Mouse (Mus musculus): ENCODE results near the gene Chdh. TPM values are rescaled to one million over a fixed set of nuclear protein-coding genes. Genes with fewer than 3 reads are reported as not detected.

Chdh gene
- total RNA-seq, 2 experiments from 2014 or later = 0.24 to 0.25 TPM

DNA sequence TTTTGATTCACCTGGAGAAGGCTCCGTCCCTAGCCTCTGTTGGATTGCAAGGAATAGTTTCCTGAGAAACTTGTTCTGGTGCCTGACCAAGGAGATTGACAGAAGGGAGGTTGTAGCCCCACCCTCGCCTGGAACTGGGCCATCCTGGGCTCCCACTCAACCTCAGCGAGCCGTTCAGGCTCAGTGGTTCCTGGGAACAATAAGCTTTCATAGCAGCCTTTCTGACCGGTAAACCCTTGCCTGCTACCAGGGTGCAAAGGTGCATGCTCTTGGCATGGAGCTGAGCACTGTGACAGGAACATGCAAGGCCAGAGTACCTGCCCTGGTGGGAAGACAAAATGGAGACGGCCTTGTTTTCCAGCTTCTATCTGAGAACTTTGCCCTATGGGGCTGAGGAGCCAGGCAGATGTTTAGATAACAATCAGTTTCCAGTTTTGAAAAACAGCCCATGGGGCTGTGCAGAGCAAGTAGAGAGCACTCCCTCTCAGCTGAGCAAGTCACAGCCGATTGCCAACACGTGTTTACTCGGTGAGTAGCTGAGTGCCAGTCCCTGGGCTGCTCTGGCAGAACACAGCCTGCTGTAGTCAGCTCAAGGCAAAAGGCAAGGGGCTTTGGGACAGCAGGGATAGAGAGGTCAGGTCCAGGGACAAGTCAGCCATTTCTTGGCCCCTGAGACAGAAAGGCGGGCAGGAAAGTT is 1.2 kb downstream of the Chdh start:
- intact Hi-C loops (cut with DNase I) = no loop called here
- DNase-seq (ENCODE audit: low spot score in 2 of 2) = peak; percentile 40 to 50

DNA sequence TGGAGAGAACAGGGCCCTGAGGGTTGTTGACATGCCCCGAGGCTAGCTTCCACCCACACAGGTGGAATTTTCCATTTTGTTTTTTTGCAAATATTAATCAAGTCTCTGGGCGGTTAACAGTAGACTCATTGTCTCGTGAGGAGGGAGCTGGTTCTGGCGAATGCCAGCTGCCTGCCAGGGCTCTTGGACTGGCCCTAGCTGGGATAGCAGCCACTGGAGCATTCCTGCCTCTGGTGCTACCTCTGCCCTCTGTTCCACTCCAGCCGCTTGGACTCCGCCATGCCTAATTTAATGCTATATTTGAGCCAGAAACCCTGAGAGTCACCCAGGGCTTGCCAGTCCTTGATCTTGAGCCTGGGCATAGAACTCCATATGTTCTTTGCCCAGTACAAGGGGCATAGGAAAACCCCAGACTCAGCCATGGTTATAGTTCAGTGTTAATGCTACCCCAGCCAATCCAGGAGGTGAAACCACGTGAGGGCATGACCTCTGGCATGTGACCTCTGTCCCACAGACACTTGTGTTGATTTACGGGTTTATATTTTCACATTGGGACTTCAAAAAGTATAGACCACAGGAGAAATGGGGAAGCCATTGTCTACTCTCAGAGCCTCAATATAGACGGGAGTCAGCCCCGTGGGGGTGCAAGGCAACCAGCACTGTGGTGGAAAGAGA is 3.2 kb downstream of the Chdh start:
- intact Hi-C loops (cut with DNase I) = no loop called here
- DNase-seq (ENCODE audit: low spot score in 2 of 2) = peak in 1 of 2 experiments; percentile 19

DNA sequence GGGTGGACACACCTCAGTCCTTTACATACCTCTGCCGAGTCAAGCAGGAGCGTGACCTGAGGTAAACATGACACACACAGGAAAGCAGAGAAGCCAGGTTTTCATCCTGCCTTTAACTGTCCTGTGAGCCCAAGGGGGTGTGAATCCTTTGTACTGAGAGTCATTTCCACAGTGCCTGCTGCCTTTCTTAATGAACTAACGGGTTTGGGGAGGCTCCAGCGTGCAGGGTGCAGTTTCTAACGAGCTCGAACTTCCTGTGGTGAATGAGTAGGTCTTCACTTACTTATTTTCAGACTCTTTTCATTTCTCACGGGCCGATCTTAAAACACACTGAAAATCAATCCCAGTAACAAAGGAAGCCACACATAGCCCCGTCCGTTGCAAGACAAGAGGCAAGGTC is 5.7 kb downstream of the Chdh start:
- no peak for DNase-seq (ENCODE audit: low spot score in 2 of 2)
- intact Hi-C loops (cut with DNase I) = no loop called here

DNA sequence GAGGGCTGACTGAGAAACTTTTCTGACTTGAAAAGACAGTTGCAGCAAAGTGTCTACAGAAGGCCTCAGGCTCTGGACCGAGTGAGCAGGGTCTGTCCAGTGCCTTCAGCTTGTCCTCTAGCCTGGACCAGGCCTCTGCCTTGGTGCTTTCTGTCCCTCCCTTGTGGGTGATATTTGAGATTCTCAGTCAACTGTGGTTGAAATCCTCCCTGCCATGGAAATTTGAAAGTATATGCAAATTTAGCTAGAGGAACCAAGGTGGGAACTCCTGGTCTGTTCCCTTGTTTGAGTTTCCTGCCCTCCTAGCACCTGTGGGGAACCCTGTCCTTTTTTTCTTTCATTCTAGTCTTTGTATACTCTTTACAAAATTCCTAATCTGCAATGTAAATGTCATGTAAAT is 6.2 kb downstream of the Chdh start:
- intact Hi-C loops (cut with DNase I) = no loop called here
- DNase-seq (ENCODE audit: low spot score in 2 of 2) = no peak

DNA sequence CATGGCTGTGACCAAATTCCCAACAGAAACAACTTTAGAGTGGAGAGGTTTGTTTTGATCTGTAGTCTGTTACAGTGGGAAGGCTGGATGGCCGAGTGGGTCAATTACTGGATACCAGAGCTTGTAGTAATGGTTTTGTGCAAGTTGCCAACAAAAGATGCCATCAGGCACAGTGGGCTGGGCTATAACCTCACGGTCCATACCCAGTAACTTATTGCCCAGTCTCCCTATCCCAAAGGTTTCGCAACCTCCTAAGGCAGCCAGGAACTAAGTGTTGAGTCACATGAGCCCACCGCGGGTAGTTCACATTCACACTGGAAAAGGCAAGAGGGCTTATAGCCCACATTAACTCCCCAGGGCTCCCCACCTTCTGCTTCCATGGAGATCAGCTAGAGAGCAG is 7.8 kb downstream of the Chdh start:
- intact Hi-C loops (cut with DNase I) = no loop called here

DNA sequence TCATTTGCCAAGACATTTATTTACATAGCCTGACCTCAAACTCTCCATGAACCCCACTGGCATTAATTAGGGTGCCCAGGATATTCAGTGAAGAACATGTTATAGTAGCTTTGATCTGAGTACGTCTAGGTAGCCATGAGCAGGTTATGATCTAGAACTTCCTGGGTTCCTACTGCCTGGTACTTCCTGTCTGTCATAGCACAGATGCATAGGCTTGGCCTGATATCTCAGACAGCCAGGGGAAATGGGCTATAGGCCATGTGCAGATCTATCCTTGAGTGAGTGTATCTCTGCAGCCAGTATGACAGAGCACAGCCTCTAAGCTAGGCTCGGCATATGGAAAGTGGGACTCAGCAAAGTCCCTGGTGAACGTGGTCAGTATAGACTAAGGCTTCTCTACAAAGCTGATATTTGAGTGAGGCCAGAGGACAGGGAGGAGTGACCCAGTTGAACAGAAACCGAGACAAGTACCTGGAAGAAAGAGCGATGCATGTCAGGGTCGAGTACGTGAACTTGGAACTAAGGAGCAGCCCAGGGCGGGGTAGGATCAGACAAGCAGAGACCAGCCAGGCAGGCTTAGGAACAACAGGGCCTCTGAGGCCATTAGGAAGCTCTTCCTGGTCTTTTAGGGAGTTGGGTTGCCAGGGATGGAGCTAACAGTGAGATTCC is 9.1 kb downstream of the Chdh start:
- no peak for DNase-seq (ENCODE audit: low spot score in 2 of 2)
- intact Hi-C loops (cut with DNase I) = no loop called here

More for the DNA sequence above, 7.8 kb downstream of the Chdh start:
- DNase-seq (ENCODE audit: low spot score in 2 of 2) = no peak

DNA sequence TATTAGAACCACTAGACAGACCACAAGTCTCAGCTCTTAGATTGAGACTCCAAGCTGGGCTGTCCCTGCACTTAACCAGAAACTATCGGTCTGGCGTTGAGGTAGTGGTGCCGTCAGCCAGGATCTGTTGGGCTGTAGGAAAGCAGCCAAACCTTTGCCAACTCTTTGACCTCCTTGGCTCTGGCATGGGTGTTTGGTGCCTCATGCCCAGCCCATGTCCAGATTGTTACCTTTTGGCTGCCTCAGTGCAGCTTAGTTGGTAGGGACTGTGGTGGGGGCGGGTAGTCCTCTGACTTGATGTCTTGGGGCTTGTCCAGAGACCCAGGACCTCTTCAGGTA is 9.6 kb downstream of the Chdh start:
- intact Hi-C loops (cut with DNase I) = no loop called here
- no peak for DNase-seq (ENCODE audit: low spot score in 2 of 2)

DNA sequence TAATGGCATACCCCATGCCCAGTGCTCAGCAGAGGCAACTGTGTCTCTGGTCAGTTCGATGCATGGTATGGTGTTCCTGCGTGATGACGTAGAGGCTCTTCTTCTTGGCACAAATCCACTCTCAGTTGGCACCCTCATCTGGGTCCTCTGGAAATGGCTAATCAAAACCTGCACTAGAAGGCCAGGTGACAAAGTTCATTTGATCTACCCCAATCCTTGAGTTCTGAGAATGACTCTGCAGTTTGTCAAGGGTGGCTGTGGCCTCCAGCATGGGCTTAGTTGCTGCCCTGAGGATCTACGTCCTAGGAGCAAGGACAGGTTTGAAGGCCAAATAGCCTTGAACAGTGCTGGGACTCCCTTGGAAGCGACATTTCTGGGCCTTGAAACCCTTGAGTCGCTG is 10.0 kb downstream of the Chdh start:
- DNase-seq (ENCODE audit: low spot score in 2 of 2) = no peak
- intact Hi-C loops (cut with DNase I) = no loop called here

DNA sequence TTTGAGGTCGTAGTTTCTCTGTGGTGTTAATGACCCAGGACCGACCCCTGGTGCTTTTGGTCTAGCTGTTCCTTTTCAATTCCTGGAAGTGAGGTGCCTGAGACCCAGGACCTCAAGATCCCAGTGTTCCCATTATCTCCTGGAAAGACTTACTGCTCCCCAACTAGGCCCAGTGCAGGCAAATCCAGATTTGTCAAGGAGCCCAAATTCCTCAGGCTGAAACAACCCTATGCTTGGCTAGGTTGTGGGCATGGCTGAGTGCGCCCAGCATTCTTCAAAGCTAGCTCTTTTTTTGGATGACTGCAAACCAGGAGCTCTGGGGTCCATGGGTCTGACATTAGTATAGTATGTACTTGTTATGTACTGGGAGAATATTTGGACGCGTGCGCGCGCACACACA is 10.6 kb downstream of the Chdh start:
- DNase-seq (ENCODE audit: low spot score in 2 of 2) = no peak
- intact Hi-C loops (cut with DNase I) = no loop called here

DNA sequence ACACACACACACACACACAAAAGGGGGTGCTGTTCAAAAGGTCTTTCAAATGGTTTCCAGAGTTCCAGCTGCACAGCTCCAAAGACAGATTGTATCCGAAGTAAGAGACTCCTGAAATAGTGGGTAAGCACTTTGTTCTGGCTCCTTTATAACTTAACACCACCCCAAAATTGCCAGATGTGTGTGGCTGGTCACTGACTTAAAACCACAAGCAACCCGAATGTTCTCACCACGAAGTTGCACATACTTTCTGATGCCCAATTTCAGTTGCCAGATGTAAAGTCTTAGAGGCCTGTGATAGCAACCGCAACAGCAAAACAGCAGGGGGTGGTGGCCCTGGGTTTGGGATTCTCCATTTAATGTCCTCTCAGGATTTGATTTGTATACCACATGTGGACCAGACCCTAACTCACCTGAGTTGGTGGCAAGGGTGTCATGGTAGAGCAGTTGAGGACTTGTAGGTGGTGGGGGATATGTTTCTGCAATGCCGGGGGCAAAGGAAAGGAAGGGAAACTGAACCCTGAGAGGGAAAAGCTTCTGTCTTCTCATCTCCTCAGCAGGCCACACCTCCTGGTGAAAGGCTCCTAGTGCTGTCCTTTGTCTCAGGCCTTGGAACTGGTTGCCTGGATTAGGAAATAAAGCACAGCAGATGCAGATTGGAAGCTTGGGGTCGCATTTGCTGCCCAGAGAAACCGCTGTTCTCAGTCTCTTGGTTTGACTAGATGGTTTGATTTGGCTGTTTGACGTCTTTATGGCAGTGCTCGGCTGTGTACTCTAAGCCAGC is 11.2 kb downstream of the Chdh start:
- intact Hi-C loops (cut with DNase I) = no loop called here

DNA sequence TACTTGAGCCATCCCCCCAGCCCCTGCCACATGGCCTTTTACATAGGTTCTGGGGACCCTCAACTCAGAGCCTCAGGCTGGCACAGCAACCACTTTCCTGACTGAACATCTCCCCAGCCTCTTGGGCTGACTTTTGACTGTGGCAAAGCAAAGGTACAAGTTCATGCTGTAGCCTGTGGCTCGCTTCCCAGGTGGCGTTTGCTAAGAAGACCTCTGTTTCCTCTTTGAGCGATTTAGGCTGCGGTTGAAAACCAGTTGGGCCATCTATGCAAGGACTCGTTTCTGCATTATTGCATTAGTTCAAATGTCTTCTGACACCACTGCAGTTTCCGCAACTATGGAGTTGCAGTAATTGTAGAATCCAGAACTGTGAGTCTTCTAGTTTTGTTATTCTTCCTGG is 13.6 kb downstream of the Chdh start:
- DNase-seq (ENCODE audit: low spot score in 2 of 2) = no peak
- intact Hi-C loops (cut with DNase I) = no loop called here

More for the DNA sequence above, 11.2 kb downstream of the Chdh start:
- no peak for DNase-seq (ENCODE audit: low spot score in 2 of 2)

DNA sequence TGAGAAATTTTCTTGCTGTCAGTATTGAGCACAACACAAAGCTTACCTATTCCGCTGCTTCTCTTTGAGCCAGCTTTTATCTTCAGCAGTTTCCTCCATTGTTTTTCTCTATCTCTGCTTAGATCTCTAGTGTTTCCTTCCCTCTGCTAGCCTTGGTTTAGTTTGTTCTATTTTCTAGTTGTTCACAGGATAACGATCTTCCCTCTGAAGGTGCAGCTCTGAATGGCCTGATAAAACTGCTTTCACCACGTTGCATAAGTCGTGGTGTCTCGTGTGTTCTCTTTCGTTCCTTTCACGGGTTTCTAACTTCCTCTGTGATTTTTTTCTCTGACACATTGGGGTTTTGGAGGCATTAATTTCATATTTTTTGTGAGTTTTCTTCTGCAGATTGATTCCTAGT is 15.6 kb downstream of the Chdh start:
- intact Hi-C loops (cut with DNase I) = no loop called here
- no peak for DNase-seq (ENCODE audit: low spot score in 2 of 2)

DNA sequence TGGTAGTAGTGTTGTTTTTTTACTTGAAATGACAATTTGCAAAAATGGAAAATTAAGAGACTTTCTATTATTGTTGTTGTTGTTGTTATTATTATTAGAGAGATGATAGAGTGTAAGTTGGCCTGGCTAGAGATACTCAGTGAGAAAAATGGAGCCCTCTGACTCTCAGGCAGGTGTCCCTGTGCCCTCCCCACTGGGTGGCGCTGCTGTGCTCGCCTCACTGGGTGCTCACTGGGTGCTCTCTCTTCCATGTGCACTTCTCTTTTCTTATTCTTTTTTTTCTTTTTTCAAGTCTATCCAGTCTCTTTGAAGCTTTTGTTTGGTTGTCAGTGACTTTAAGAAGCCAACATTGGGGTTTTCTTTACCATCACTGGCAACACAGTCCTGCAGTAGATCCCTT is 18.6 kb downstream of the Chdh start:
- no peak for DNase-seq (ENCODE audit: low spot score in 2 of 2)
- intact Hi-C loops (cut with DNase I) = no loop called here

DNA sequence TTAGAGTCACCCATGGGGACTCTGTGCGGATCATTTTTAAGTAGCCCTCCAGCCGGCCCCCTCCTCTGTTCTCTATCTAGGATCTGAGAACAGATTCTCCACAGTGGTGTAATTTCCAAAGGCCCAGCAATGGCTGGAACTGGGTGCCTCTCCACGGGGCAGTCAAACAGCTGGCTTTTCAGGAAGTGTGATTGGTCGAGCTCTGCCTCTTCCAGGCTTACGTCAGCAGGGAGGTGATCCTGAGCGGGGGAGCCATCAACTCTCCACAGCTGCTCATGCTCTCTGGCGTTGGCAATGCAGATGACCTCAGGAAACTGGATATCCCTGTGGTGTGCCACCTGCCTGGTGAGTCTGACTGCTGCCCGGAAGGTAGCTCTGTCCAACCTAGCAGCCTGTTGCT is 24.6 kb downstream of the Chdh start:
- intact Hi-C loops (cut with DNase I) = no loop called here
- no peak for DNase-seq (ENCODE audit: low spot score in 2 of 2)

DNA sequence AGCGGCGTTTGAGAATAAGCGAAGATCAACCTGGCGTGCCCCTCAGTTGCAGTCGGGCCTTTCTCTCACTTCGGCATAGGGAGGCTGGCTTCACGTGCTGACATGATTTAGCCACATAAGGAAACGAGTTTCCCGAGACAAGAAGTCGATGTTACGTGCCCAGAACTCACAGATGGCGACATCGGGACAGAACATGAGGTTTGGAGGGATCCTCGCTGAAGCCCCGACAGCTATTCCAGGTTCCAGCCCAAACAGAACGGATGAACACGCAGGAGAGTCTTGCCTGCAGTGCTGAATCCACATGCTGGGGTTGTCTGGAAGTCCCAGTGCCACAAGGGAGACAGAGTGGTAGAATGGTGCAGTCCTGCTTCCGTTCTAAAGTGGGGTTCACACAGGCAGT is 29.6 kb downstream of the Chdh start:
- no peak for DNase-seq (ENCODE audit: low spot score in 2 of 2)
- intact Hi-C loops (cut with DNase I) = no loop called here

DNA sequence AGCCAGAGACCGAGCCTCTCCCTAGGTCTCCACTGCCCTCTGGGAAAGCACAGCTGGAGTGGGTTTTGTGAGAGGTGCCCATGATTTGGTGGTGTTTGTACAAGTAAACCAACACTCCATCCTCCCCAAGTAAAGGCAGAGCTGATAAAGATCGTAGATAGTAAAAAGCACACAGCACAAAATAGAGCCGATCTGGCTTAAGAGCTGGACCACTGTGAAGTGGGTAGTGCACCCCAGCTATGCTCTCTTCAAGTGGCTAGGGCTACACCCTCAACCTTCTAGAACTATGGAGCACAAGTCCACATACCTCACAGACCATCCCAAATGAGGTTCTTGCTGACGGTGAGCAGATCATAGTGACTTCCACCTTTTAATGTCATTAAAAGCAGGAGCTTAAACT is 30.6 kb downstream of the Chdh start:
- intact Hi-C loops (cut with DNase I) = no loop called here
- no peak for DNase-seq (ENCODE audit: low spot score in 2 of 2)

DNA sequence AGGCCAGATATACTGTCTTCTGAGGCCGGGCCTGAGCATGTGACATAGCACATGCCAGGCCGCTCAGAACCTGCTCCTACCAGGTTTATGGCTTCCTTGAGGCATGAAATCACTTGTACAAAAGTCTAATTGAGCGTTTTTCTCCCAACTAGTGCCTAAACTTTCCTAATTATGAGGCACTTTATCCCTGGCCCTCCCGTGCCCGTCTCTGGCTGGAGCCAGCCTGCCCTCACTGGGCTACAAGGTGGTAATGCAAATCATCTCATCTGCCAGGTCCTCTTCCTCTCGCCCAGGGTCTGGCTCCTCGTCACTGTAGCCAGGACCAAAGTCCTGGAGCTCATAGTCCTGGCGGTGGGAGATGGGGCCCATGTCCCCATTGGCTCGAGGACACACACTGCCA is 33.0 kb downstream of the Chdh start:
- intact Hi-C loops (cut with DNase I) = no loop called here
- DNase-seq (ENCODE audit: low spot score in 2 of 2) = no peak

DNA sequence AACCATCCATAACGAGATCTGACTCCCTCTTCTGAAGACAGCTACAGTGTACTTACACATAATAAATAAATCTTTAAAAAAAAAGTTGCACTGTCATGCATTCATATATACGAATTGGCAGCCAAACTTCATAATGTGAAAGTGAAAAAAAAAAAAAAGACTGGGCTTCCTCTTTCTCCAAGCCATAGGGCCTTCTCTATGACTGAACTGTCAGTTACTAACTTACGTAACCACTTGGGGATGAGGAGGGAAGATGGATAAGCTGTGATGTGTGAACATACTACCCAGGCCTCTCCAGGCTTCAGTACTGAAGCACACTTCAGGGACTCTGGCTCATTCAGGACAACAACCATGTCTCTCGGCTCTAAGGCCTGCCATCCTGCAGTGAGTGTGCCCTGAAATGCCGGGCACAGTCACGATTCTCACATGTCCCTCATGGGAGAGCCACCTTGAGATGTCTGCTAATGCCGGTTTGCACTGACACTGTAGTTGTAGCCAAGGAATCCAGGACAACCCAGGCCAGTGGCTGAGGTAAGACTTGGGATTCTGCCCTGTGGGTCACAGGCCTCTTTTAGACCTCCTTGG is 34.6 kb downstream of the Chdh start:
- no peak for DNase-seq (ENCODE audit: low spot score in 2 of 2)
- intact Hi-C loops (cut with DNase I) = no loop called here

DNA sequence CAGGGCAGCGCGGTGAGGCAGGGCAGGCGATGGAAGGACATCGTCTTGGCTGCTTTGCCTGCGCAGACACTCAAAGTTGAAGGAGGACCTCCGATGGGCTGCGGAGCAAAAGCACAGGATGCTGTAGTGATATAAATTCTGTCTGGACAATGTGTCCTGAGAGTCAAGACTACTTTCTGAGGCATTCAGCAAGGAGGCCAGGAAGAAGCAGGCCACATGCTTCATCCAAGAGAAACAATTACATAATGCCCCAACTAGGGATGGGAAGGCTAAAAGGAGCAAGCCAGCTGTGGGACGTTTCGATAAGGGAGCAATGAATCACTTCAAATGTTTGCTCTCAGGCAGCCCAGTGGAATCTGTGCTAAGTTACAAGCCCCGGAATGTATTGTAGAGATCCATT is 36.4 kb downstream of the Chdh start:
- intact Hi-C loops (cut with DNase I) = no loop called here
- DNase-seq (ENCODE audit: low spot score in 2 of 2) = no peak

DNA sequence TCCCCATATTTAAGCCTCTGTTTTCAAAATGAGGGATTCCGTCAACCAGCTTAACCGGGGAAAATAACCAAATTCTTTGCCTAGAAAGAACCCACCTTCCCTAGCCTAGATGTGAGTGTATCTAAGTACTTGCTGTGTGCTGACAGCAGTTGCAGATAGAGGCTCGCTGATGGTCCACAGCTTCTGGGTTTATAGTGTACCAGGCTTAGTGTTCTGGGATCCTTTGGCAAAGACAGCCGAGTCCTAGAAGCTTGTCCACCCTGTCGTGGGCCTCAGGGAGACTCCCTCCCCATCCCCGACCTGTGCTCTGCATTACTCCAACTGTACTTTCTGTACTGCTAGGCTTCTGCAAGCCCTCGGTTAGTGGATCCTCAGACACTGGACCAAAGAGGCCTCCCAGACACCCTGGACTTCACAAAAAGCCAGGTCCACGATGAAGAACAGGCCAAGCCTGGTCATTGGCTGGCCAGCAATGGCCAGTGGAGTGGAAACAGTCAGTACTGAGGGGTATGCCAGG is 36.9 kb downstream of the Chdh start:
- intact Hi-C loops (cut with DNase I) = no loop called here
- DNase-seq (ENCODE audit: low spot score in 2 of 2) = no peak
